Mouse (Mus musculus) limb, embryonic 15.5 days (tissue): Measurements from ENCODE around the gene Nrbf2. TPM values are rescaled to one million over a fixed set of nuclear protein-coding genes. Genes with fewer than 3 reads are reported as not detected.

Experiments used
- ATAC-seq: fragments of 200-750 bp; cut with Nextera tagmentation; 2 replicates; pipeline ENCODE4 v1.8.0; 2017; ENCODE audit warnings: low read depth, moderate TSS enrichment; ENCODE audit not compliant: insufficient number of reproducible peaks, low FRiP score, low TSS enrichment
- H3K27ac ChIP-seq: fragments of 300-500 bp; sonication (generic); 2 replicates; pipeline ENCODE4 v1.5.1; 2015; ENCODE audit warnings: moderate library complexity, mild to moderate bottlenecking, inconsistent platforms
- H3K27me3 ChIP-seq: fragments of 300-500 bp; sonication (generic); 2 replicates; pipeline ENCODE4 v1.6.1; 2015; ENCODE audit warnings: inconsistent platforms
- H3K36me3 ChIP-seq: fragments of 300-500 bp; sonication (generic); 2 replicates; pipeline ENCODE4 v1.6.1; 2015; ENCODE audit warnings: inconsistent platforms
- H3K4me1 ChIP-seq: fragments of 300-500 bp; sonication (generic); 2 replicates; pipeline ENCODE4 v1.6.1; 2015; ENCODE audit warnings: inconsistent platforms
- H3K4me2 ChIP-seq: fragments of 300-500 bp; sonication (generic); 2 replicates; pipeline ENCODE4 v1.6.1; 2015; ENCODE audit warnings: mild to moderate bottlenecking, inconsistent platforms
- H3K4me3 ChIP-seq: fragments of 300-500 bp; sonication (generic); 2 replicates; pipeline ENCODE4 v1.5.1; 2015; ENCODE audit warnings: mild to moderate bottlenecking, inconsistent platforms
- H3K9ac ChIP-seq: fragments of 300-500 bp; sonication (generic); 2 replicates; pipeline ENCODE4 v1.6.1; 2015; ENCODE audit warnings: inconsistent platforms
- H3K9me3 ChIP-seq: fragments of 300-500 bp; sonication (generic); 2 replicates; pipeline ENCODE4 v1.6.1; 2016; ENCODE audit warnings: inconsistent platforms
- WGBS: fragments of 180-500 bp; shearing (Covaris S2); methylation state at CpG from one replicate; pipeline ENCODE4 v1.1.7; 2015; 5-methylcytosine and 5-hydroxymethylcytosine counted together
- polyA plus RNA-seq: library from polyadenylated mRNA; unstranded; fragments of >200 nt; fragmentation: Nextera tagmentation; extraction: Ambion mirVana; gene quantifications from 2 replicates; pipeline ENCODE4 v1.2.1, GENCODE M21; 2015

The Nrbf2 gene
- polyA plus RNA-seq, 1 experiment from 2014 or later: 37.9 TPM

GRCm38 (mm10) chr10:67311277-67311959, 26.3 kb upstream of the Nrbf2 start:
- H3K36me3 ChIP-seq: no peaks in the 10 kb centered on the region
- no peaks in the 10 kb centered on the region for H3K9me3 ChIP-seq
- no peak overlapping the region for H3K4me2 ChIP-seq
- peaks cover 3% of the 10 kb centered on the region; the same call in 1 of the 2 replicates for H3K4me1 ChIP-seq
- no peaks in the 10 kb centered on the region for H3K27me3 ChIP-seq
- no peak overlapping the region for H3K27ac ChIP-seq
- WGBS: 20% methylated on average over 9 of the region's 9 CpGs
- ATAC-seq: no peak
- no peak overlapping the region for H3K9ac ChIP-seq
- H3K4me3 ChIP-seq: no peak overlapping the region

- ATAC-seq: no peak
- H3K36me3 ChIP-seq: no peaks in the 10 kb centered on the region
- peaks cover 3% of the 10 kb centered on the region; the same call in 1 of the 2 replicates for H3K4me1 ChIP-seq
- no peak overlapping the region for H3K27ac ChIP-seq
- H3K9ac ChIP-seq: no peak overlapping the region
- no peak overlapping the region for H3K4me3 ChIP-seq
- no peaks in the 10 kb centered on the region for H3K27me3 ChIP-seq
- no peak overlapping the region for H3K4me2 ChIP-seq
- H3K9me3 ChIP-seq: no peaks in the 10 kb centered on the region
- 79% methylated on average over 7 of the region's 7 CpGs for WGBS
Measured at GRCm38 (mm10) chr10:67309483-67310138, 24.5 kb upstream of the Nrbf2 start.

GRCm38 (mm10) chr10:67302340-67302739, 17.2 kb upstream of the Nrbf2 start:
- no peak overlapping the region for H3K4me3 ChIP-seq
- H3K27ac ChIP-seq: no peak overlapping the region
- H3K9ac ChIP-seq: no peak overlapping the region
- H3K4me2 ChIP-seq: no peak overlapping the region
- H3K9me3 ChIP-seq: no peaks in the 10 kb centered on the region
- no peaks in the 10 kb centered on the region for H3K27me3 ChIP-seq
- WGBS: 50% methylated on average over 2 of the region's 2 CpGs
- H3K4me1 ChIP-seq: no peaks in the 10 kb centered on the region
- H3K36me3 ChIP-seq: no peaks in the 10 kb centered on the region
- ATAC-seq: no peak

- H3K4me1 ChIP-seq: no peaks in the 10 kb centered on the region
- H3K9ac ChIP-seq: no peak overlapping the region
- H3K27me3 ChIP-seq: no peaks in the 10 kb centered on the region
- ATAC-seq: no peak
- no peaks in the 10 kb centered on the region for H3K36me3 ChIP-seq
- WGBS: 89% methylated on average over 6 of the region's 6 CpGs
- H3K27ac ChIP-seq: no peak overlapping the region
- H3K4me3 ChIP-seq: no peak overlapping the region
- no peak overlapping the region for H3K4me2 ChIP-seq
- H3K9me3 ChIP-seq: no peaks in the 10 kb centered on the region
Measured at GRCm38 (mm10) chr10:67301046-67301445, 15.9 kb upstream of the Nrbf2 start.

- Histone ChIP-seq H3K27me3 (no peaks in the 10 kb centered on the region), H3K36me3 (no peaks in the 10 kb centered on the region), H3K4me3 (no peak overlapping the region), H3K4me2 (no peak overlapping the region), H3K9ac (no peak overlapping the region), H3K27ac (no peak overlapping the region), H3K4me1 (no peaks in the 10 kb centered on the region), H3K9me3 (no peaks in the 10 kb centered on the region)
- 65% methylated on average over 4 of the region's 4 CpGs for WGBS
- no peak for ATAC-seq
Measured at GRCm38 (mm10) chr10:67299285-67299684, 14.2 kb upstream of the Nrbf2 start.

- Histone ChIP-seq H3K4me1 (no peaks in the 10 kb centered on the region), H3K27ac (no peak overlapping the region), H3K9me3 (no peaks in the 10 kb centered on the region), H3K4me3 (no peak overlapping the region), H3K9ac (no peak overlapping the region), H3K27me3 (no peaks in the 10 kb centered on the region), H3K36me3 (no peaks in the 10 kb centered on the region), H3K4me2 (no peak overlapping the region)
- no peak for ATAC-seq
- 19% methylated on average over 5 of the region's 5 CpGs for WGBS
Measured at GRCm38 (mm10) chr10:67298856-67299255, 13.8 kb upstream of the Nrbf2 start.

GRCm38 (mm10) chr10:67297175-67297855, 12.2 kb upstream of the Nrbf2 start:
- H3K27me3 ChIP-seq: no peaks in the 10 kb centered on the region
- H3K9ac ChIP-seq: no peak overlapping the region
- no peaks in the 10 kb centered on the region for H3K4me1 ChIP-seq
- no peaks in the 10 kb centered on the region for H3K9me3 ChIP-seq
- H3K4me2 ChIP-seq: no peak overlapping the region
- H3K4me3 ChIP-seq: no peak overlapping the region
- WGBS: 77% methylated on average over 17 of the region's 17 CpGs
- H3K36me3 ChIP-seq: no peaks in the 10 kb centered on the region
- no peak for ATAC-seq
- no peak overlapping the region for H3K27ac ChIP-seq

- no peak overlapping the region for H3K9ac ChIP-seq
- H3K4me1 ChIP-seq: no peaks in the 10 kb centered on the region
- no peak overlapping the region for H3K27ac ChIP-seq
- H3K36me3 ChIP-seq: no peaks in the 10 kb centered on the region
- no peak for ATAC-seq
- WGBS: 72% methylated on average over 8 of the region's 8 CpGs
- H3K4me3 ChIP-seq: no peak overlapping the region
- no peak overlapping the region for H3K4me2 ChIP-seq
- H3K27me3 ChIP-seq: no peaks in the 10 kb centered on the region
- H3K9me3 ChIP-seq: no peaks in the 10 kb centered on the region
Measured at GRCm38 (mm10) chr10:67296482-67297152, 11.5 kb upstream of the Nrbf2 start.

GRCm38 (mm10) chr10:67295938-67296466, 10.9 kb upstream of the Nrbf2 start:
- Histone ChIP-seq H3K27ac (no peak overlapping the region), H3K9ac (no peak overlapping the region), H3K27me3 (no peaks in the 10 kb centered on the region), H3K9me3 (no peaks in the 10 kb centered on the region), H3K4me2 (no peak overlapping the region), H3K36me3 (no peaks in the 10 kb centered on the region), H3K4me3 (no peak overlapping the region), H3K4me1 (no peaks in the 10 kb centered on the region)
- WGBS: 71% methylated on average over 7 of the region's 7 CpGs
- ATAC-seq: no peak

GRCm38 (mm10) chr10:67295331-67295730, 10.2 kb upstream of the Nrbf2 start:
- Histone ChIP-seq H3K4me1 (no peaks in the 10 kb centered on the region), H3K9ac (no peak overlapping the region), H3K9me3 (no peaks in the 10 kb centered on the region), H3K4me3 (no peak overlapping the region), H3K27me3 (no peaks in the 10 kb centered on the region), H3K27ac (no peak overlapping the region), H3K36me3 (no peaks in the 10 kb centered on the region), H3K4me2 (no peak overlapping the region)
- WGBS: 64% methylated on average over 5 of the region's 5 CpGs
- ATAC-seq: no peak

GRCm38 (mm10) chr10:67291087-67291486, 6.0 kb upstream of the Nrbf2 start:
- WGBS: 41% methylated on average over 8 of the region's 8 CpGs
- Histone ChIP-seq H3K27me3 (no peaks in the 10 kb centered on the region), H3K36me3 (no peaks in the 10 kb centered on the region), H3K9me3 (no peaks in the 10 kb centered on the region), H3K9ac (no peak overlapping the region), H3K4me1 (no peaks in the 10 kb centered on the region; the same call in 1 of the 2 replicates), H3K27ac (no peak overlapping the region), H3K4me2 (no peak overlapping the region), H3K4me3 (no peak overlapping the region)
- ATAC-seq: no peak
